In genomic region chr2:172996207-172996606, GRCm38 (mm10) we compare ENCODE assay signal across 9 mouse cellular contexts. TPM values are rescaled to one million over a fixed set of nuclear protein-coding genes. Genes with fewer than 3 reads are reported as not detected.
DNase-seq lines count a peak whose midpoint lies in the region; ATAC-seq and TF ChIP-seq lines count a peak whose summit lies in the region.
"Had no signal": no experiment of that assay in that cellular context is flagged by ENCODE, and none has a peak within 500 bp of the region (broad histone marks: within the 10 kb centered on the region; RNA-seq: fewer than 3 reads in every experiment).

No protein-coding gene starts in this region.

- intact Hi-C loops in gastrocnemius, adult 2 months (cut with DNase I) = loop anchor here (1.0 to 10.0 kb wide), 2 partner anchors 165 to 651 kb away; partner anchors contain the start of gene Fam210b

- no peaks in the 10 kb centered on the region for H3K36me3 ChIP-seq in stomach, postnatal 0 days (ENCODE audit: control insufficient read depth, insufficient read depth, low read length)
- H3K36me3 ChIP-seq: limb, embryonic 15.5 days had no signal

- no peak for TF ChIP-seq POLR2A in bone marrow macrophage, adult 2 months (IDR thresholded peaks at IDR 0.05; ENCODE audit: borderline replicate concordance, low read depth, low read length)

- no peak overlapping the region for H3K9ac ChIP-seq in stomach, postnatal 0 days (ENCODE audit: low read length)
- H3K9ac ChIP-seq: limb, embryonic 15.5 days had no signal

- H3K4me2 ChIP-seq in stomach, postnatal 0 days (replicated peaks; ENCODE audit: low read depth) = no peak overlapping the region
- H3K4me2 ChIP-seq: limb, embryonic 15.5 days had no signal

- H3K4me3 ChIP-seq in bone marrow macrophage, adult 2 months (ENCODE audit: insufficient read depth, low read length) = no peak overlapping the region
- H3K4me3 ChIP-seq in gastrocnemius, adult 2 months = no peak overlapping the region
- no peak overlapping the region for H3K4me3 ChIP-seq in stomach, postnatal 0 days (ENCODE audit: low read depth, low read length)
- H3K4me3 ChIP-seq: limb, embryonic 15.5 days had no signal

- no peak for TF ChIP-seq EP300 in stomach, postnatal 0 days (optimal IDR thresholded peaks at IDR 0.05)

- no peaks in the 10 kb centered on the region for H3K9me3 ChIP-seq in stomach, postnatal 0 days (ENCODE audit: control insufficient read depth, low read length)
- H3K9me3 ChIP-seq: limb, embryonic 15.5 days had no signal

- ATAC-seq in megakaryocyte-erythroid progenitor cell, adult 5-6 weeks (replicated peaks; ENCODE audit: low FRiP score, low TSS enrichment, poor library complexity, severe bottlenecking) = 0 out of 2 replicates have a peak, but pooled peaks have one; percentile 18
- ATAC-seq in stomach, postnatal 0 days (ENCODE audit: low FRiP score, low TSS enrichment) = no peak

- H3K27ac ChIP-seq in bone marrow macrophage, adult 2 months (ENCODE audit: insufficient read depth, low read depth, low read length) = no peak overlapping the region
- no peak overlapping the region for H3K27ac ChIP-seq in gastrocnemius, adult 2 months
- H3K27ac ChIP-seq in stomach, postnatal 0 days (replicated peaks) = no peak overlapping the region
- H3K27ac ChIP-seq: limb, embryonic 15.5 days had no signal

- 14% methylated on average over 4 of the region's 4 CpGs for WGBS in stomach, postnatal 0 days

- peaks cover 2% of the 10 kb centered on the region for H3K4me1 ChIP-seq in bone marrow macrophage, adult 2 months (ENCODE audit: control insufficient read depth, insufficient read depth, low read length)
- H3K4me1 ChIP-seq in stomach, postnatal 0 days (replicated peaks; ENCODE audit: control insufficient read depth, insufficient read depth) = no peaks in the 10 kb centered on the region

- H3K27me3 ChIP-seq in stomach, postnatal 0 days (ENCODE audit: control insufficient read depth, insufficient read depth, low read length) = no peaks in the 10 kb centered on the region
- H3K27me3 ChIP-seq: limb, embryonic 15.5 days had no signal

- peak; percentile 90 for TF ChIP-seq CTCF in bone marrow macrophage, adult 2 months (IDR thresholded peaks at IDR 0.05; ENCODE audit: low read depth, low read length)
- TF ChIP-seq CTCF in gastrocnemius, adult 2 months (IDR thresholded peaks at IDR 0.05) = peak; percentile 81
- peak; percentile 94 for TF ChIP-seq CTCF in stomach, postnatal 0 days (IDR thresholded peaks at IDR 0.05; ENCODE audit: low read depth)

- peak; percentile 26 for DNase-seq in cerebellum, adult 11 months
- no peak for DNase-seq in cerebellum, adult 9-11 months
- peak; percentile 76 for DNase-seq in 416B (ENCODE audit: low read depth)
- peak; percentile 76 for DNase-seq in gastrocnemius, adult 2 months
- peak; percentile 74 for DNase-seq in layer of hippocampus, adult 9-11 months
- peak; percentile 74 for DNase-seq in stomach, postnatal 0 days (ENCODE audit: low spot score)

RNA-seq across cellular contexts. Expression of gene Rae1, which starts 3.7 kb away (rescaled TPM):
- 28.4 and 30.4 TPM in 2 replicates for polyA plus RNA-seq in bone marrow macrophage, adult 2 months (2012; ENCODE audit: insufficient read depth, insufficient read length, missing spikeins)
- 10 to 100 TPM; 12.4 to 14.4 TPM for total RNA-seq in gastrocnemius, adult 2 months (2021)
- 142 and 149 TPM in 2 replicates for total RNA-seq in megakaryocyte-erythroid progenitor cell, adult 5-6 weeks (2014; fragmentation: Nextera tagmentation)
- 79.4 and 102 TPM in 2 replicates for total RNA-seq in megakaryocyte-erythroid progenitor cell, adult 5-6 weeks (2017)
- polyA plus RNA-seq in stomach, postnatal 0 days (2015; fragmentation: Nextera tagmentation; extraction: Ambion mirVana) = 66.8 and 68.7 TPM in 2 replicates

RNA-seq across cellular contexts. Expression of gene Spo11, which starts 18.7 kb away (rescaled TPM):
- not detected in 2 replicates for polyA plus RNA-seq in bone marrow macrophage, adult 2 months (2012; ENCODE audit: insufficient read depth, insufficient read length, missing spikeins)
- total RNA-seq in gastrocnemius, adult 2 months (2021) = not detected
- 2.1 and 2.6 TPM in 2 replicates for total RNA-seq in megakaryocyte-erythroid progenitor cell, adult 5-6 weeks (2014; fragmentation: Nextera tagmentation)
- 0.53 TPM in 1 of 2 replicates, not detected in the other for total RNA-seq in megakaryocyte-erythroid progenitor cell, adult 5-6 weeks (2017)
- 0.02 TPM in 2 replicates for polyA plus RNA-seq in stomach, postnatal 0 days (2015; fragmentation: Nextera tagmentation; extraction: Ambion mirVana)

RNA-seq across cellular contexts. Expression of gene Rbm38, which starts 24.1 kb away (rescaled TPM):
- 14.6 and 16.3 TPM in 2 replicates for polyA plus RNA-seq in bone marrow macrophage, adult 2 months (2012; ENCODE audit: insufficient read depth, insufficient read length, missing spikeins)
- 100 to 1,000 TPM; 181 to 246 TPM for total RNA-seq in gastrocnemius, adult 2 months (2021)
- total RNA-seq in megakaryocyte-erythroid progenitor cell, adult 5-6 weeks (2014; fragmentation: Nextera tagmentation) = 191 and 218 TPM in 2 replicates
- 38.9 and 116 TPM in 2 replicates for total RNA-seq in megakaryocyte-erythroid progenitor cell, adult 5-6 weeks (2017)
- 24.9 and 25.4 TPM in 2 replicates for polyA plus RNA-seq in stomach, postnatal 0 days (2015; fragmentation: Nextera tagmentation; extraction: Ambion mirVana)

RNA-seq across cellular contexts. Expression of gene Bmp7, which starts 56.1 kb away (rescaled TPM):
- polyA plus RNA-seq in bone marrow macrophage, adult 2 months (2012; ENCODE audit: insufficient read depth, insufficient read length, missing spikeins) = not detected in 2 replicates
- under 1 TPM; 0.23 to 0.45 TPM for total RNA-seq in gastrocnemius, adult 2 months (2021)
- not detected in 2 replicates for total RNA-seq in megakaryocyte-erythroid progenitor cell, adult 5-6 weeks (2014; fragmentation: Nextera tagmentation)
- total RNA-seq in megakaryocyte-erythroid progenitor cell, adult 5-6 weeks (2017) = not detected in 2 replicates
- polyA plus RNA-seq in stomach, postnatal 0 days (2015; fragmentation: Nextera tagmentation; extraction: Ambion mirVana) = 8.2 and 8.9 TPM in 2 replicates

Comparison
In these comparisons a context has a peak if more than half of its experiments do, and no peak if none do; other contexts are left out.
1. RNA of gene Rae1, which starts 3.7 kb away (total RNA-seq): 79.4 to 149 TPM in megakaryocyte-erythroid progenitor cell, adult 5-6 weeks; 12.4 to 14.4 TPM in gastrocnemius, adult 2 months; every median in the first group is over 4 times any median in the second.
2. Peak in every context shown above with its lines, with median percentiles within 50 percentile points of each other: CTCF ChIP-seq.